Mouse (Mus musculus): ENCODE measurements around the gene Plekhs1. TPM values are rescaled to one million over a fixed set of nuclear protein-coding genes. Genes with fewer than 3 reads are reported as not detected.

Gene Plekhs1
- polyA plus RNA-seq, 1 experiment from 2014 or later: not detected

- Histone ChIP-seq H3K4me3 (replicated peaks) (no peak overlapping the region), H3K4me2 (no peak overlapping the region), H3K9me3 (replicated peaks) (no peaks in the 10 kb centered on the region), H3K36me3 (replicated peaks) (peaks cover 49% of the 10 kb centered on the region), H3K4me1 (replicated peaks) (peaks cover 6% of the 10 kb centered on the region), H3K27me3 (no peaks in the 10 kb centered on the region), H3K27ac (replicated peaks) (no peak overlapping the region), H3K9ac (no peak overlapping the region)
- 77% methylated on average over 7 of the region's 7 CpGs for WGBS (ENCODE audit: insufficient replicate concordance)
- ATAC-seq (ENCODE audit: insufficient read depth): no peak
Observed at GRCm38 (mm10) chr19:56433581-56433980, 27.9 kb upstream of the Plekhs1 start.

- Histone ChIP-seq H3K9ac (no peak overlapping the region), H3K9me3 (replicated peaks) (no peaks in the 10 kb centered on the region), H3K4me1 (replicated peaks) (peaks cover 26% of the 10 kb centered on the region), H3K27ac (replicated peaks) (no peak overlapping the region), H3K27me3 (no peaks in the 10 kb centered on the region), H3K36me3 (replicated peaks) (peaks cover 53% of the 10 kb centered on the region), H3K4me2 (no peak overlapping the region), H3K4me3 (replicated peaks) (no peak overlapping the region)
- 82% methylated on average over 13 of the region's 13 CpGs for WGBS (ENCODE audit: insufficient replicate concordance)
- ATAC-seq (ENCODE audit: insufficient read depth): no peak
Observed at GRCm38 (mm10) chr19:56436380-56436779, 25.1 kb upstream of the Plekhs1 start.

GRCm38 (mm10) chr19:56438357-56439071 lies 22.9 kb upstream of the Plekhs1 start:
- WGBS (ENCODE audit: insufficient replicate concordance): 57% methylated on average over 7 of the region's 7 CpGs
- no peaks in the 10 kb centered on the region for H3K9me3 ChIP-seq (replicated peaks)
- H3K4me3 ChIP-seq (replicated peaks): no peak overlapping the region
- no peak for ATAC-seq (ENCODE audit: insufficient read depth)
- H3K9ac ChIP-seq: no peak overlapping the region
- peak overlapping the region; percentile 42 for H3K4me2 ChIP-seq
- no peaks in the 10 kb centered on the region for H3K27me3 ChIP-seq
- H3K36me3 ChIP-seq (replicated peaks): peaks cover 48% of the 10 kb centered on the region
- H3K27ac ChIP-seq (replicated peaks): peak overlapping the region; percentile 79
- peaks cover 26% of the 10 kb centered on the region for H3K4me1 ChIP-seq (replicated peaks)

- Histone ChIP-seq H3K27me3 (no peaks in the 10 kb centered on the region), H3K9me3 (replicated peaks) (no peaks in the 10 kb centered on the region), H3K4me3 (replicated peaks) (no peak overlapping the region), H3K36me3 (replicated peaks) (peaks cover 42% of the 10 kb centered on the region), H3K27ac (replicated peaks) (peak overlapping the region; percentile 79), H3K4me2 (peak overlapping the region; percentile 42), H3K9ac (no peak overlapping the region), H3K4me1 (replicated peaks) (peaks cover 26% of the 10 kb centered on the region)
- 14% methylated on average over 6 of the region's 6 CpGs for WGBS (ENCODE audit: insufficient replicate concordance)
- peak; percentile 97 for ATAC-seq (ENCODE audit: insufficient read depth)
Observed at GRCm38 (mm10) chr19:56439072-56439434, 22.4 kb upstream of the Plekhs1 start.

- H3K36me3 ChIP-seq (replicated peaks): 0 out of 2 replicates have a peak, but pooled peaks cover 6% of the 10 kb centered on the region
- no peak for ATAC-seq (ENCODE audit: insufficient read depth)
- no peaks in the 10 kb centered on the region for H3K9me3 ChIP-seq (replicated peaks)
- peaks cover 22% of the 10 kb centered on the region for H3K4me1 ChIP-seq (replicated peaks)
- H3K9ac ChIP-seq: no peak overlapping the region
- H3K27ac ChIP-seq (replicated peaks): no peak overlapping the region
- H3K4me2 ChIP-seq: no peak overlapping the region
- H3K27me3 ChIP-seq: no peaks in the 10 kb centered on the region
- H3K4me3 ChIP-seq (replicated peaks): no peak overlapping the region
- 77% methylated on average over 14 of the region's 14 CpGs for WGBS (ENCODE audit: insufficient replicate concordance)
Observed at GRCm38 (mm10) chr19:56443445-56443844, 18.0 kb upstream of the Plekhs1 start.

GRCm38 (mm10) chr19:56448784-56449183 lies 12.7 kb upstream of the Plekhs1 start:
- Histone ChIP-seq H3K27me3 (peaks cover 14% of the 10 kb centered on the region), H3K9ac (no peak overlapping the region), H3K9me3 (replicated peaks) (no peaks in the 10 kb centered on the region), H3K36me3 (replicated peaks) (no peaks in the 10 kb centered on the region), H3K27ac (replicated peaks) (no peak overlapping the region), H3K4me3 (replicated peaks) (no peak overlapping the region), H3K4me1 (replicated peaks) (no peaks in the 10 kb centered on the region), H3K4me2 (no peak overlapping the region)
- ATAC-seq (ENCODE audit: insufficient read depth): no peak
- WGBS (ENCODE audit: insufficient replicate concordance): 85% methylated on average over 4 of the region's 4 CpGs

GRCm38 (mm10) chr19:56449537-56449936 lies 11.9 kb upstream of the Plekhs1 start:
- H3K27me3 ChIP-seq: peaks cover 21% of the 10 kb centered on the region
- no peaks in the 10 kb centered on the region for H3K9me3 ChIP-seq (replicated peaks)
- ATAC-seq (ENCODE audit: insufficient read depth): no peak
- H3K4me1 ChIP-seq (replicated peaks): no peaks in the 10 kb centered on the region
- no peak overlapping the region for H3K4me2 ChIP-seq
- H3K9ac ChIP-seq: no peak overlapping the region
- H3K27ac ChIP-seq (replicated peaks): no peak overlapping the region
- no peak overlapping the region for H3K4me3 ChIP-seq (replicated peaks)
- no peaks in the 10 kb centered on the region for H3K36me3 ChIP-seq (replicated peaks)
- 71% methylated on average over 8 of the region's 8 CpGs for WGBS (ENCODE audit: insufficient replicate concordance)

- H3K36me3 ChIP-seq (replicated peaks): no peaks in the 10 kb centered on the region
- WGBS (ENCODE audit: insufficient replicate concordance): 56% methylated on average over 5 of the region's 5 CpGs
- ATAC-seq (ENCODE audit: insufficient read depth): no peak
- no peaks in the 10 kb centered on the region for H3K4me1 ChIP-seq (replicated peaks)
- peaks cover 26% of the 10 kb centered on the region for H3K27me3 ChIP-seq
- no peak overlapping the region for H3K4me3 ChIP-seq (replicated peaks)
- no peaks in the 10 kb centered on the region for H3K9me3 ChIP-seq (replicated peaks)
- H3K4me2 ChIP-seq: no peak overlapping the region
- no peak overlapping the region for H3K27ac ChIP-seq (replicated peaks)
- H3K9ac ChIP-seq: no peak overlapping the region
Observed at GRCm38 (mm10) chr19:56450892-56451291, 10.5 kb upstream of the Plekhs1 start.

- 72% methylated on average over 4 of the region's 4 CpGs for WGBS (ENCODE audit: insufficient replicate concordance)
- H3K27me3 ChIP-seq: peaks cover 35% of the 10 kb centered on the region
- H3K4me1 ChIP-seq (replicated peaks): no peaks in the 10 kb centered on the region
- H3K9ac ChIP-seq: no peak overlapping the region
- H3K36me3 ChIP-seq (replicated peaks): no peaks in the 10 kb centered on the region
- ATAC-seq (ENCODE audit: insufficient read depth): no peak
- no peak overlapping the region for H3K27ac ChIP-seq (replicated peaks)
- H3K4me3 ChIP-seq (replicated peaks): no peak overlapping the region
- no peak overlapping the region for H3K4me2 ChIP-seq
- H3K9me3 ChIP-seq (replicated peaks): no peaks in the 10 kb centered on the region
Observed at GRCm38 (mm10) chr19:56451867-56452266, 9.6 kb upstream of the Plekhs1 start.

- H3K4me2 ChIP-seq: no peak overlapping the region
- no peaks in the 10 kb centered on the region for H3K4me1 ChIP-seq (replicated peaks)
- H3K9ac ChIP-seq: no peak overlapping the region
- H3K27me3 ChIP-seq: peaks cover 36% of the 10 kb centered on the region
- no peak overlapping the region for H3K27ac ChIP-seq (replicated peaks)
- 66% methylated on average over 2 of the region's 2 CpGs for WGBS (ENCODE audit: insufficient replicate concordance)
- H3K4me3 ChIP-seq (replicated peaks): no peak overlapping the region
- ATAC-seq (ENCODE audit: insufficient read depth): no peak
- H3K36me3 ChIP-seq (replicated peaks): no peaks in the 10 kb centered on the region
- H3K9me3 ChIP-seq (replicated peaks): no peaks in the 10 kb centered on the region
Observed at GRCm38 (mm10) chr19:56452421-56452820, 9.0 kb upstream of the Plekhs1 start.

- Histone ChIP-seq H3K4me3 (replicated peaks) (no peak overlapping the region), H3K4me1 (replicated peaks) (no peaks in the 10 kb centered on the region), H3K9me3 (replicated peaks) (no peaks in the 10 kb centered on the region), H3K9ac (no peak overlapping the region), H3K27me3 (peaks cover 36% of the 10 kb centered on the region), H3K36me3 (replicated peaks) (no peaks in the 10 kb centered on the region), H3K4me2 (no peak overlapping the region), H3K27ac (replicated peaks) (no peak overlapping the region)
- ATAC-seq (ENCODE audit: insufficient read depth): no peak
- WGBS (ENCODE audit: insufficient replicate concordance): 32% methylated on average over 4 of the region's 4 CpGs
Observed at GRCm38 (mm10) chr19:56454862-56455261, 6.6 kb upstream of the Plekhs1 start.

- H3K36me3 ChIP-seq (replicated peaks): no peaks in the 10 kb centered on the region
- no peak overlapping the region for H3K4me2 ChIP-seq
- H3K27ac ChIP-seq (replicated peaks): no peak overlapping the region
- WGBS (ENCODE audit: insufficient replicate concordance): 17% methylated on average over 2 of the region's 2 CpGs
- no peak for ATAC-seq (ENCODE audit: insufficient read depth)
- H3K4me1 ChIP-seq (replicated peaks): no peaks in the 10 kb centered on the region
- H3K4me3 ChIP-seq (replicated peaks): no peak overlapping the region
- no peak overlapping the region for H3K9ac ChIP-seq
- no peaks in the 10 kb centered on the region for H3K9me3 ChIP-seq (replicated peaks)
- peaks cover 36% of the 10 kb centered on the region for H3K27me3 ChIP-seq
Observed at GRCm38 (mm10) chr19:56455369-56455768, 6.1 kb upstream of the Plekhs1 start.
